In the genomic region with DNA sequence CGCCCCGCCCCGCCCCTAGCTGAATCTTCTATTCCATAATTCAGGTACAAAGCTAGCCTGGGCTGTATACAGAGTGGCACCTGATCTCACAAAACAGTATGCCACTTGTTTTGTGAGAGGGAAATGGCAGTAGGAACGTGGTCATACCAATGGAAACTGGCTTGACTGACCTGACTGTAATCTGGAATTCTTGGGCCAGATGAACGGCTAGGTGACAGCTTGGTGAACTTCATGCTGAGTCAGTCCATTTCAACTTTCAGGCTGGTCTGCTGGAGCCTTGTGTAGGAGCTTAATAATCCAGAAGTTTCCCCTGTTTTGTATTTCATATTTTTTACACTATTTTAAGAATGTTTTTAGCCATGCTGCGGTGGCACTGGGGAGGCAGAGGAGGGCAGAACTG, we compare ENCODE assay signal across 9 mouse cellular contexts. TPM values are rescaled to one million over a fixed set of nuclear protein-coding genes. Genes with fewer than 3 reads are reported as not detected.
A peak's percentile ranks its signal among the peaks of the same experiment; 100 is the strongest.
DNase-seq lines count a peak whose midpoint lies in the region; ATAC-seq and TF ChIP-seq lines count a peak whose summit lies in the region.
"Had no signal": no experiment of that assay in that cellular context is flagged by ENCODE, and none has a peak within 500 bp of the region (broad histone marks: within the 10 kb centered on the region; RNA-seq: fewer than 3 reads in every experiment).

No protein-coding gene starts in this region.

- no peak for TF ChIP-seq POLR2A in limb, embryonic 14.5 days (IDR thresholded peaks at IDR 0.05; ENCODE audit: borderline replicate concordance, extremely low read depth, insufficient read depth, insufficient read length)

- no peaks in the 10 kb centered on the region for H3K9me3 ChIP-seq in heart, embryonic 13.5 days
- no peaks in the 10 kb centered on the region for H3K9me3 ChIP-seq in embryonic facial prominence, embryonic 15.5 days (replicated peaks)
- H3K9me3 ChIP-seq in limb, embryonic 14.5 days (ENCODE audit: control insufficient read depth, low read length): no peaks in the 10 kb centered on the region
- H3K9me3 ChIP-seq: limb, embryonic 15.5 days had no signal

- H3K4me1 ChIP-seq in heart, embryonic 13.5 days: peaks cover 32% of the 10 kb centered on the region
- H3K4me1 ChIP-seq in embryonic facial prominence, embryonic 15.5 days: peaks cover 26% of the 10 kb centered on the region
- H3K4me1 ChIP-seq in limb, embryonic 14.5 days (ENCODE audit: control insufficient read depth, insufficient read depth, low read length): peaks cover 14% of the 10 kb centered on the region

- peak overlapping the region; percentile 83 for H3K9ac ChIP-seq in heart, embryonic 13.5 days
- H3K9ac ChIP-seq in embryonic facial prominence, embryonic 15.5 days: no peak overlapping the region
- H3K9ac ChIP-seq in limb, embryonic 14.5 days (ENCODE audit: low read depth, low read length, severe bottlenecking): no peak overlapping the region

- H3K27ac ChIP-seq in heart, embryonic 13.5 days (replicated peaks): no peak overlapping the region
- no peak overlapping the region for H3K27ac ChIP-seq in embryonic facial prominence, embryonic 15.5 days (replicated peaks)
- H3K27ac ChIP-seq in limb, embryonic 14.5 days (replicated peaks; ENCODE audit: low read depth, low read length): no peak overlapping the region

- no peaks in the 10 kb centered on the region for H3K36me3 ChIP-seq in heart, embryonic 13.5 days
- no peaks in the 10 kb centered on the region for H3K36me3 ChIP-seq in embryonic facial prominence, embryonic 15.5 days
- H3K36me3 ChIP-seq in limb, embryonic 14.5 days (ENCODE audit: control insufficient read depth, insufficient read depth, low read length): no peaks in the 10 kb centered on the region
- H3K36me3 ChIP-seq: limb, embryonic 15.5 days had no signal

- peak overlapping the region; percentile 80 for H3K4me2 ChIP-seq in heart, embryonic 13.5 days
- 0 out of 2 replicates have a peak overlapping the region, but pooled peaks have one; percentile 76 for H3K4me2 ChIP-seq in embryonic facial prominence, embryonic 15.5 days (replicated peaks)
- peak overlapping the region; percentile 62; the same call in 1 of the 2 replicates for H3K4me2 ChIP-seq in limb, embryonic 14.5 days (replicated peaks; ENCODE audit: low read depth, low read length, severe bottlenecking)

- 58% methylated on average over 6 of the region's 6 CpGs for WGBS in heart, embryonic 13.5 days
- 65% methylated on average over 6 of the region's 6 CpGs for WGBS in embryonic facial prominence, embryonic 15.5 days
- WGBS in limb, embryonic 14.5 days: 75% methylated on average over 6 of the region's 6 CpGs

- ATAC-seq in heart, embryonic 13.5 days (ENCODE audit: extremely low read depth, insufficient number of reproducible peaks, low FRiP score, low TSS enrichment): no peak
- ATAC-seq in embryonic facial prominence, embryonic 15.5 days (ENCODE audit: insufficient number of reproducible peaks, low FRiP score, low TSS enrichment, low read depth): no peak
- ATAC-seq in limb, embryonic 14.5 days (ENCODE audit: low FRiP score, low read depth): no peak

- no peaks in the 10 kb centered on the region for H3K27me3 ChIP-seq in heart, embryonic 13.5 days (replicated peaks)
- no peaks in the 10 kb centered on the region for H3K27me3 ChIP-seq in embryonic facial prominence, embryonic 15.5 days
- H3K27me3 ChIP-seq in limb, embryonic 14.5 days (ENCODE audit: control insufficient read depth, insufficient read depth, low read length): no peaks in the 10 kb centered on the region
- H3K27me3 ChIP-seq: limb, embryonic 15.5 days had no signal

- peak overlapping the region; percentile 70 for H3K4me3 ChIP-seq in heart, embryonic 13.5 days
- H3K4me3 ChIP-seq in embryonic facial prominence, embryonic 15.5 days (replicated peaks): no peak overlapping the region
- H3K4me3 ChIP-seq in limb, embryonic 14.5 days (replicated peaks; ENCODE audit: low read length): no peak overlapping the region

- DNase-seq in heart, adult 8-10 months (ENCODE audit: low spot score): no peak
- peak; percentile 13 for DNase-seq in 3T3-L1 (ENCODE audit: low read depth, low spot score)
- DNase-seq in limb, embryonic 14.5 days (ENCODE audit: low spot score): no peak
- DNase-seq in frontal cortex, postnatal 14 days (ENCODE audit: low spot score in 2 of 2): no peak
- no peak for DNase-seq in cerebellum, postnatal 36 days
- no peak for DNase-seq in cerebellum, adult 9-11 months

RNA-seq across cellular contexts. Expression of gene Fdxr, which starts 1.3 kb away (rescaled TPM):
- 9.5 and 11.7 TPM in 2 replicates for polyA plus RNA-seq in heart, embryonic 13.5 days (2015; fragmentation: Nextera tagmentation; extraction: Ambion mirVana)
- total RNA-seq in heart, adult 8-10 months (2022): 1 to 10 TPM; 9.1 to 10.0 (median 9.6) TPM
- polyA plus RNA-seq in embryonic facial prominence, embryonic 15.5 days (2015; fragmentation: Nextera tagmentation; extraction: Ambion mirVana): 16.0 and 17.0 TPM in 2 replicates
- 16.8 and 21.8 TPM in 2 replicates for polyA plus RNA-seq in limb, embryonic 14.5 days (2012; rRNA removed)
- polyA plus RNA-seq in limb, embryonic 14.5 days (2014; fragmentation: Nextera tagmentation; extraction: Ambion mirVana): 11.5 and 13.0 TPM in 2 replicates

RNA-seq across cellular contexts. Expression of gene Grin2c, which starts 11.1 kb away (rescaled TPM):
- 0.04 TPM in 1 of 2 replicates, not detected in the other for polyA plus RNA-seq in heart, embryonic 13.5 days (2015; fragmentation: Nextera tagmentation; extraction: Ambion mirVana)
- total RNA-seq in heart, adult 8-10 months (2022): under 1 TPM; 0.09 to 0.65 (median 0.23) TPM
- 0.05 TPM in 1 of 2 replicates, not detected in the other for polyA plus RNA-seq in embryonic facial prominence, embryonic 15.5 days (2015; fragmentation: Nextera tagmentation; extraction: Ambion mirVana)
- 0.20 and 0.21 TPM in 2 replicates for polyA plus RNA-seq in limb, embryonic 14.5 days (2012; rRNA removed)
- not detected in 2 replicates for polyA plus RNA-seq in limb, embryonic 14.5 days (2014; fragmentation: Nextera tagmentation; extraction: Ambion mirVana)

RNA-seq across cellular contexts. Expression of gene Fads6, which starts 19.3 kb away (rescaled TPM):
- polyA plus RNA-seq in heart, embryonic 13.5 days (2015; fragmentation: Nextera tagmentation; extraction: Ambion mirVana): 0.71 and 0.74 TPM in 2 replicates
- 1 to 10 TPM; 2.0 to 3.5 (median 2.3) TPM for total RNA-seq in heart, adult 8-10 months (2022)
- polyA plus RNA-seq in embryonic facial prominence, embryonic 15.5 days (2015; fragmentation: Nextera tagmentation; extraction: Ambion mirVana): 0.60 and 0.66 TPM in 2 replicates
- polyA plus RNA-seq in limb, embryonic 14.5 days (2012; rRNA removed): 0.35 and 0.40 TPM in 2 replicates
- polyA plus RNA-seq in limb, embryonic 14.5 days (2014; fragmentation: Nextera tagmentation; extraction: Ambion mirVana): 0.12 TPM in 1 of 2 replicates, not detected in the other

RNA-seq across cellular contexts. Expression of gene Otop2, which starts 28.8 kb away (rescaled TPM):
- polyA plus RNA-seq in heart, embryonic 13.5 days (2015; fragmentation: Nextera tagmentation; extraction: Ambion mirVana): not detected in 2 replicates
- not detected for total RNA-seq in heart, adult 8-10 months (2022)
- 0.21 and 0.32 TPM in 2 replicates for polyA plus RNA-seq in embryonic facial prominence, embryonic 15.5 days (2015; fragmentation: Nextera tagmentation; extraction: Ambion mirVana)
- polyA plus RNA-seq in limb, embryonic 14.5 days (2012; rRNA removed): 0.29 and 0.44 TPM in 2 replicates
- 0.08 and 0.19 TPM in 2 replicates for polyA plus RNA-seq in limb, embryonic 14.5 days (2014; fragmentation: Nextera tagmentation; extraction: Ambion mirVana)

RNA-seq across cellular contexts. Expression of gene Ush1g, which starts 43.7 kb away (rescaled TPM):
- 0.09 and 0.13 TPM in 2 replicates for polyA plus RNA-seq in heart, embryonic 13.5 days (2015; fragmentation: Nextera tagmentation; extraction: Ambion mirVana)
- total RNA-seq in heart, adult 8-10 months (2022): under 1 TPM; 0.09 to 0.28 (median 0.25) TPM
- 0.11 and 0.12 TPM in 2 replicates for polyA plus RNA-seq in embryonic facial prominence, embryonic 15.5 days (2015; fragmentation: Nextera tagmentation; extraction: Ambion mirVana)
- polyA plus RNA-seq in limb, embryonic 14.5 days (2012; rRNA removed): not detected in 2 replicates
- polyA plus RNA-seq in limb, embryonic 14.5 days (2014; fragmentation: Nextera tagmentation; extraction: Ambion mirVana): not detected in 2 replicates
